ENCODE assay signal across 8 mouse cellular contexts in the genomic region with DNA sequence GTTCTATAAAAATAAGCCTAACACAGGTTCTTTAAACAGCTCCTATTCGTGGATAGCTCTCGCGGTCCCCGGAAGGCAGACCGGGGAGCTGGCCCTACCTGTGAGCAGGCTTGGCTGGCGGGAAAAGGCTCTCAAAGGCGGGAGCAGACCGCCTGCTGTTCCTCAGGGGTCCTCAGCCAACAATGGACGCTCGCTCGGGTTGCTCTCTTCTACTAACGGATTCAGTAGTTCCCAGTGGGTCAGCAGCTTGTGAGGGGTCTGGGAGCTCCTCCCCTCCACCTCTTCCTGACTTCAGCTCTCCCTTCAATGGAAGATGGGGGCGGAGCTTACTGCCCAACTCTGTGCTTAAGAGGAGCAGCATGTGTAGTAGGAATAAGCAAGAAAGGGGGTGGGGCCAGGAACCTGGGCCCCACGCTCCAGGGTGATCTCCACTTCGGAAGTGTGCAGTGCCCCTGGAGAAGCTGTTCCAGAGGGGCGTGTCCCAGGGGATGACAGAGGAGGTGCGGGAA. TPM values are rescaled to one million over a fixed set of nuclear protein-coding genes. Genes with fewer than 3 reads are reported as not detected.
DNase-seq lines count a peak whose midpoint lies in the region; ATAC-seq and TF ChIP-seq lines count a peak whose summit lies in the region.

A gene (minus strand): TSS at position 51 of the 509 bp plus-strand sequence.

- no peaks in the 10 kb centered on the region; the same call in 1 of the 2 replicates for H3K27me3 ChIP-seq in cerebellum, adult 2 months (ENCODE audit: control insufficient read depth, insufficient read depth, low read length)
- H3K27me3 ChIP-seq in lung, postnatal 0 days (replicated peaks; ENCODE audit: insufficient read depth, low read length) = peaks cover 26% of the 10 kb centered on the region; the same call in 1 of the 2 replicates
- peaks cover 49% of the 10 kb centered on the region for H3K27me3 ChIP-seq in limb, embryonic 12.5 days

- H3K9me3 ChIP-seq in lung, postnatal 0 days (ENCODE audit: low read length) = no peaks in the 10 kb centered on the region
- H3K9me3 ChIP-seq in limb, embryonic 12.5 days = no peaks in the 10 kb centered on the region

- no peak within 1 kb of the TSS for H3K9ac ChIP-seq in lung, postnatal 0 days (replicated peaks; ENCODE audit: low read depth)
- no peak within 1 kb of the TSS for H3K9ac ChIP-seq in limb, embryonic 12.5 days (replicated peaks)

- H3K27ac ChIP-seq in cerebellum, adult 2 months (ENCODE audit: insufficient read depth, low read length) = no peak within 1 kb of the TSS
- H3K27ac ChIP-seq in lung, postnatal 0 days (ENCODE audit: low read length) = no peak within 1 kb of the TSS
- H3K27ac ChIP-seq in limb, embryonic 12.5 days = no peak within 1 kb of the TSS

- no peak for TF ChIP-seq EP300 in lung, postnatal 0 days (IDR thresholded peaks at IDR 0.05)

- H3K4me1 ChIP-seq in cerebellum, adult 2 months (ENCODE audit: control insufficient read depth, insufficient read depth, low read length) = peaks cover 3% of the 10 kb centered on the region; the same call in 1 of the 2 replicates
- 0 out of 2 replicates have a peak, but pooled peaks cover 9% of the 10 kb centered on the region for H3K4me1 ChIP-seq in lung, postnatal 0 days (ENCODE audit: insufficient read depth, low read depth, low read length)
- H3K4me1 ChIP-seq in limb, embryonic 12.5 days (replicated peaks) = peaks cover 14% of the 10 kb centered on the region

- H3K4me3 ChIP-seq in cerebellum, adult 2 months (replicated peaks; ENCODE audit: insufficient read depth, low read depth, low read length) = peak within 1 kb of the TSS; percentile 31
- H3K4me3 ChIP-seq in lung, postnatal 0 days (ENCODE audit: low read depth, low read length) = no peak within 1 kb of the TSS
- H3K4me3 ChIP-seq in limb, embryonic 12.5 days (replicated peaks) = peak within 1 kb of the TSS; percentile 31

- no peak for TF ChIP-seq CTCF in cerebellum, adult 2 months (IDR thresholded peaks at IDR 0.05; ENCODE audit: borderline replicate concordance, insufficient read depth, low read depth, low read length)
- TF ChIP-seq CTCF in lung, postnatal 0 days (IDR thresholded peaks at IDR 0.05) = no peak

- no peak for TF ChIP-seq POLR2A in cerebellum, adult 2 months (IDR thresholded peaks at IDR 0.05; ENCODE audit: borderline replicate concordance, insufficient read depth, low read length)

- no peak for DNase-seq in cerebellum, adult 2 months
- DNase-seq in cerebellum, adult 8-10 months = no peak
- no peak for DNase-seq in lung, postnatal 0 days (ENCODE audit: low spot score)
- DNase-seq in lung, postnatal 14 days = no peak
- DNase-seq in retina, postnatal 1 day = peak; percentile 55
- no peak for DNase-seq in layer of hippocampus, postnatal 10 days (ENCODE audit: low spot score in 2 of 2)
- no peak for DNase-seq in spleen, postnatal 4 days (ENCODE audit: low spot score in 2 of 2)

- ATAC-seq in lung, postnatal 0 days = no peak
- no peak for ATAC-seq in limb, embryonic 12.5 days (ENCODE audit: insufficient number of reproducible peaks, insufficient read depth, low FRiP score, low TSS enrichment, low read depth)

- no peaks in the 10 kb centered on the region for H3K36me3 ChIP-seq in lung, postnatal 0 days (ENCODE audit: insufficient read depth, low read length)
- no peaks in the 10 kb centered on the region for H3K36me3 ChIP-seq in limb, embryonic 12.5 days

- H3K4me2 ChIP-seq in lung, postnatal 0 days (replicated peaks; ENCODE audit: low read depth, low read length) = peak within 1 kb of the TSS; percentile 41; the same call in 1 of the 2 replicates
- peak within 1 kb of the TSS; percentile 54 for H3K4me2 ChIP-seq in limb, embryonic 12.5 days

- WGBS in cerebellum, adult 2 months = 3% methylated on average over 17 of the region's 17 CpGs
- 6% methylated on average over 17 of the region's 17 CpGs for WGBS in lung, postnatal 0 days
- 7% methylated on average over 17 of the region's 17 CpGs for WGBS in limb, embryonic 12.5 days

RNA-seq across cellular contexts. Expression of the gene that starts here (rescaled TPM):
- 0.90 and 0.93 TPM in 2 replicates for polyA plus RNA-seq in cerebellum, adult 2 months (2012; rRNA removed)
- polyA plus RNA-seq in lung, postnatal 0 days (2015; fragmentation: Nextera tagmentation; extraction: Ambion mirVana) = not detected in 2 replicates
- not detected in 2 replicates for polyA plus RNA-seq in limb, embryonic 12.5 days (2016; fragmentation: Nextera tagmentation; extraction: Ambion mirVana)
- under 1 TPM; 0.29 to 0.75 TPM for total RNA-seq in layer of hippocampus, postnatal 10 days (2021)
